Mouse (Mus musculus) embryonic fibroblast, embryonic 13.5 days (primary cell): Measurements from ENCODE around the gene Xrcc2.

Experiments used
- CTCF ChIP-seq: IDR thresholded peaks from 2 replicates; pipeline ENCODE4 v1.5.1; 2011; ENCODE audit warnings: mild to moderate bottlenecking, control low read depth, low read length, moderate library complexity, borderline replicate concordance; ENCODE audit not compliant: insufficient read depth
- POLR2A ChIP-seq: IDR thresholded peaks from 2 replicates; pipeline ENCODE4 v1.6.1; 2011; ENCODE audit warnings: low read depth, mild to moderate bottlenecking, control low read depth, low read length, moderate library complexity

- TF ChIP-seq CTCF (no peak), POLR2A (no peak)
Measured at GRCm38 (mm10) chr5:25704702-25705566, 691 bp downstream of the Xrcc2 start.
